Mouse (Mus musculus) MEL (cell line): ENCODE measurements around the gene Prss54. TPM values are rescaled to one million over a fixed set of nuclear protein-coding genes. Genes with fewer than 3 reads are reported as not detected.

Source experiments
- DNase-seq: peaks from one replicate; pipeline ENCODE4 v3.0.0; 2011; ENCODE audit warnings: low read depth, low spot score
- H3K27ac ChIP-seq: 2 replicates; pipeline ENCODE4 v1.5.1; 2012; ENCODE audit warnings: low read depth, mild to moderate bottlenecking, control low read depth, low read length, moderate library complexity; ENCODE audit not compliant: control insufficient read depth
- H3K27me3 ChIP-seq, 2 experiments: fragments of 150-350 bp in 1 of 2; sonication (generic) in 1 of 2; 2 replicates each; pipeline ENCODE4 v1.6.1; 2012; ENCODE audit warnings: low read length in 2 of 2, mild to moderate bottlenecking in 2 of 2, improper control_type of control experiment in 1 of 2, moderate library complexity in 1 of 2; ENCODE audit not compliant: insufficient read depth in 2 of 2, control insufficient read depth in 1 of 2
- H3K36me3 ChIP-seq, 2 experiments: 2 replicates each; pipeline ENCODE4 v1.6.1; 2012 to 2014; ENCODE audit warnings: low read length in 2 of 2, improper control_type of control experiment in 1 of 2, inconsistent platforms in 1 of 2, mild to moderate bottlenecking in 1 of 2; ENCODE audit not compliant: insufficient read depth in 2 of 2, control insufficient read depth in 1 of 2
- H3K4me1 ChIP-seq, 2 experiments: fragments of 150-350 bp in 1 of 2; sonication (generic) in 1 of 2; 2 replicates each; pipeline ENCODE4 v1.6.1; 2012; ENCODE audit warnings: low read length in 2 of 2, improper control_type of control experiment in 1 of 2, mild to moderate bottlenecking in 1 of 2; ENCODE audit not compliant: insufficient read depth in 2 of 2, control insufficient read depth in 1 of 2
- H3K4me3 ChIP-seq, 2 experiments: fragments of 150-350 bp in 1 of 2; sonication (generic) in 1 of 2; 2 replicates each; pipeline ENCODE4 v1.5.1; 2012; ENCODE audit warnings: low read depth in 2 of 2, low read length in 2 of 2, mild to moderate bottlenecking in 2 of 2, moderate library complexity in 2 of 2, control low read depth in 1 of 2, improper control_type of control experiment in 1 of 2; ENCODE audit not compliant: control insufficient read depth in 1 of 2, insufficient read depth in 1 of 2
- H3K79me2 ChIP-seq: 2 replicates; pipeline ENCODE4 v1.6.1; 2012; ENCODE audit warnings: mild to moderate bottlenecking, low read length, moderate library complexity; ENCODE audit not compliant: control insufficient read depth, poor library complexity, insufficient read depth
- H3K9ac ChIP-seq: 2 replicates; pipeline ENCODE4 v1.6.1; 2012; ENCODE audit warnings: low read depth, mild to moderate bottlenecking, control low read depth, low read length, moderate library complexity; ENCODE audit not compliant: control insufficient read depth, poor library complexity, severe bottlenecking
- H3K9me3 ChIP-seq: fragments of 150-350 bp; sonication (generic); replicated peaks from 2 replicates; pipeline ENCODE4 v1.6.1; 2012; ENCODE audit warnings: mild to moderate bottlenecking, low read length, improper control_type of control experiment, moderate library complexity; ENCODE audit not compliant: insufficient read depth
- CHD1 ChIP-seq: IDR thresholded peaks from 2 replicates; pipeline ENCODE4 v1.6.1; 2012; ENCODE audit warnings: low read depth, mild to moderate bottlenecking, inconsistent platforms, low read length, improper control_type of control experiment
- E2F4 ChIP-seq: IDR thresholded peaks from 2 replicates; pipeline ENCODE4 v1.6.1; 2011; ENCODE audit warnings: low read depth, low read length, improper control_type of control experiment, borderline replicate concordance
- ELF1 ChIP-seq: IDR thresholded peaks from 2 replicates; pipeline ENCODE4 v1.6.1; 2014; ENCODE audit warnings: low read depth, mild to moderate bottlenecking, inconsistent platforms, low read length, improper control_type of control experiment, moderate library complexity
- EP300 ChIP-seq, 2 experiments: IDR thresholded peaks; 2 replicates each; pipeline ENCODE4 v1.6.1; 2011; ENCODE audit warnings: improper control_type of control experiment in 2 of 2, low read length in 2 of 2, low read depth in 1 of 2, mild to moderate bottlenecking in 1 of 2
- ETS1 ChIP-seq: IDR thresholded peaks from 2 replicates; pipeline ENCODE4 v1.6.1; 2012; ENCODE audit warnings: low read depth, mild to moderate bottlenecking, inconsistent platforms, low read length, improper control_type of control experiment, moderate library complexity
- GABPA ChIP-seq: IDR thresholded peaks from 2 replicates; pipeline ENCODE4 v1.6.1; 2012; ENCODE audit warnings: low read depth, mild to moderate bottlenecking, inconsistent platforms, low read length, improper control_type of control experiment, moderate library complexity
- GATA1 ChIP-seq: IDR thresholded peaks from 2 replicates; pipeline ENCODE4 v1.6.1; 2011; ENCODE audit warnings: low read depth, low read length, improper control_type of control experiment
- HCFC1 ChIP-seq: IDR thresholded peaks from 2 replicates; pipeline ENCODE4 v1.6.1; 2012; ENCODE audit warnings: low read depth, mild to moderate bottlenecking, inconsistent platforms, low read length, improper control_type of control experiment, moderate library complexity
- KAT2A ChIP-seq: conservative IDR thresholded peaks from 2 replicates; pipeline ENCODE4 v1.6.1; 2012; ENCODE audit warnings: low read depth, low read length, improper control_type of control experiment, inconsistent platforms
- MAFK ChIP-seq: IDR thresholded peaks from 2 replicates; pipeline ENCODE4 v1.6.1; 2011; ENCODE audit warnings: low read depth, mild to moderate bottlenecking, low read length, improper control_type of control experiment, borderline replicate concordance
- MAX ChIP-seq: IDR thresholded peaks from 2 replicates; pipeline ENCODE4 v1.6.1; 2011; ENCODE audit warnings: low read length, improper control_type of control experiment
- MEF2A ChIP-seq: IDR thresholded peaks from 2 replicates; pipeline ENCODE4 v1.6.1; 2014; ENCODE audit warnings: low read depth, mild to moderate bottlenecking, inconsistent platforms, low read length, improper control_type of control experiment; ENCODE audit not compliant: poor library complexity, insufficient replicate concordance, severe bottlenecking; ENCODE audit errors: extremely low read depth
- MXI1 ChIP-seq: IDR thresholded peaks from 2 replicates; pipeline ENCODE4 v1.6.1; 2011; ENCODE audit warnings: mild to moderate bottlenecking, low read depth, low read length, improper control_type of control experiment
- MYB ChIP-seq: IDR thresholded peaks from 2 replicates; pipeline ENCODE4 v1.6.1; 2011; ENCODE audit warnings: mild to moderate bottlenecking, low read depth, low read length, improper control_type of control experiment
- MYC ChIP-seq: IDR thresholded peaks from 2 replicates; pipeline ENCODE4 v1.6.1; 2011; ENCODE audit warnings: low read depth, mild to moderate bottlenecking, low read length, improper control_type of control experiment, moderate library complexity
- POLR2AphosphoS5 ChIP-seq: IDR thresholded peaks from 2 replicates; pipeline ENCODE4 v1.6.1; 2012; ENCODE audit warnings: low read depth, borderline replicate concordance, mild to moderate bottlenecking, inconsistent platforms, low read length, moderate library complexity, mixed read lengths
- RCOR1 ChIP-seq: IDR thresholded peaks from 2 replicates; pipeline ENCODE4 v1.6.1; 2012; ENCODE audit warnings: low read depth, mild to moderate bottlenecking, inconsistent platforms, low read length, improper control_type of control experiment
- SIN3A ChIP-seq: IDR thresholded peaks from 2 replicates; pipeline ENCODE4 v1.6.1; 2012; ENCODE audit warnings: low read length, improper control_type of control experiment, inconsistent platforms
- SMC3 ChIP-seq: IDR thresholded peaks from 2 replicates; pipeline ENCODE4 v1.6.1; 2011; ENCODE audit warnings: low read depth, low read length, improper control_type of control experiment
- TBP ChIP-seq: IDR thresholded peaks from 2 replicates; pipeline ENCODE4 v1.8.0; 2011; ENCODE audit warnings: low read depth, low read length, improper control_type of control experiment
- UBTF ChIP-seq: IDR thresholded peaks from 2 replicates; pipeline ENCODE4 v1.6.1; 2012; ENCODE audit warnings: low read depth, mild to moderate bottlenecking, inconsistent platforms, low read length, improper control_type of control experiment, moderate library complexity, borderline replicate concordance; ENCODE audit not compliant: insufficient read depth
- USF1 ChIP-seq: IDR thresholded peaks from 2 replicates; pipeline ENCODE4 v1.6.1; 2014; ENCODE audit warnings: low read depth, mild to moderate bottlenecking, inconsistent platforms, low read length, improper control_type of control experiment, moderate library complexity
- USF2 ChIP-seq, 2 experiments: IDR thresholded peaks; 2 replicates each; pipeline ENCODE4 v1.6.1; 2011 to 2012; ENCODE audit warnings: improper control_type of control experiment in 2 of 2, low read length in 2 of 2, borderline replicate concordance in 1 of 2, inconsistent platforms in 1 of 2, low read depth in 1 of 2, mild to moderate bottlenecking in 1 of 2; ENCODE audit not compliant: insufficient read depth in 1 of 2
- ZMIZ1 ChIP-seq: IDR thresholded peaks from 2 replicates; pipeline ENCODE4 v1.6.1; 2012; ENCODE audit warnings: low read depth, mild to moderate bottlenecking, inconsistent platforms, low read length, improper control_type of control experiment, moderate library complexity
- polyA plus RNA-seq, 2 experiments: library from polyadenylated mRNA; stranded (reverse) in 1 of 2; unstranded in 1 of 2; fragments of >175 nt in 1 of 2; fragments of >200 nt in 1 of 2; gene quantifications; 2 replicates each; pipeline versions ENCODE4 v1.2.1 to v1.2.4; 2012; ENCODE audit warnings: low replicate concordance in 2 of 2, low read depth in 1 of 2; ENCODE audit not compliant: insufficient read length in 2 of 2, insufficient read depth in 1 of 2, missing spikeins in 1 of 2
- total RNA-seq: library from RNA; depleted of rRNA; stranded (reverse); fragments of 300-350 nt; gene quantifications from 2 replicates; pipeline ENCODE4 v1.2.3, GENCODE M21; 2012

The Prss54 gene
- total and polyA plus RNA-seq, 3 experiments = not detected

DNA sequence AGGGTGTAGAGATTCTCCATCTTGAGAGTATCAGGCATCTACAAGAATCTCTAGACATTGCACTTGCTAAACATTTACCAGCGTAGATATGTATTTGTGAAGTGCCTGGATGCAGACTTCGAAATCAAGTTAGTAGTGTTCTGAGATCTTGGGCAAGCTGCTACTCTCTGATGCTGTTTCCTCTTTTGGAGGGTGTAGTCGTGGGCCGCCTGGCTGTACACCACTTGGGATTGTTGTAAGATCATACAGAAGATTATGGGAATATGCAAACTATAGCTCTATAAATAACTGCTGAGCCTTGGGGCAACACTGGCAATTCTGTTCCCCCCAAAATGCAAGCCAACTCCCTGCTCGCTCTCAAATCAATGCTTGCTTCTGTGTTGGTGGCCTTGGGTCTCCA, 3.0 kb downstream of the Prss54 start:
- no peaks in the 10 kb centered on the region for H3K79me2 ChIP-seq
- H3K9ac ChIP-seq = no peak overlapping the region
- no peaks in the 10 kb centered on the region for H3K36me3 ChIP-seq
- DNase-seq = no peak
- no peaks in the 10 kb centered on the region for H3K9me3 ChIP-seq
- H3K27ac ChIP-seq = no peak overlapping the region
- TF ChIP-seq SMC3 (no peak), POLR2AphosphoS5 (no peak), USF2 (IDR thresholded peaks at IDR 0.05; ENCODE audit: borderline replicate concordance in 1 of 2, insufficient read depth in 1 of 2, low read depth in 1 of 2, low read length in 2 of 2) (no peak), SIN3A (no peak), GATA1 (no peak), E2F4 (no peak), MAFK (no peak), MYB (no peak), KAT2A (no peak), HCFC1 (no peak), UBTF (no peak), USF1 (no peak), MXI1 (no peak), GABPA (no peak), RCOR1 (no peak), CHD1 (no peak), TBP (no peak), MYC (no peak)
- no peaks in the 10 kb centered on the region for H3K4me1 ChIP-seq
- H3K4me3 ChIP-seq = no peak overlapping the region
- H3K27me3 ChIP-seq = peaks cover 0 to 3% of the 10 kb centered on the region in 2 experiments; a peak in 2 of 4 replicates

DNA sequence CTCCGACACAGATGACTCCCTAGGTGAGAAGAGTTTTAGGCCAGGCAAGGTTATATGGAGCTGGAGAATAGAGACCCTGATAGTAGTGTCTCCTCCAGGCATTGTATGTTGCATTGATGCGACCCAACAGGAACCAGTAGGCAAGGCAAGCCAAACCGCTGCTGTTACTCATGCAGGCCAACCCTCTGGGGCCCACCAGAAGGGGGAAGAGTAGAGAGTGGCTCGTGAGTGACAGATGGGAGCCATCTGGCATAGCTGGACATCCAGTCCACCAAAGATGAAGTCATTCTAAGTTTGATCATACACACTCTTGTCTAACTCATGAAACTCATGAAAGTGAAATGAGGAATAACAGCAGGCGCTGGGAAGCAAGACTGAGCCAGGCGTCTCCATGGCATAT, 9.3 kb downstream of the Prss54 start:
- no peaks in the 10 kb centered on the region for H3K79me2 ChIP-seq
- H3K36me3 ChIP-seq = peaks cover 0 to 4% of the 10 kb centered on the region in 2 experiments; a peak in 2 of 4 replicates
- H3K4me1 ChIP-seq = peaks cover 2 to 9% of the 10 kb centered on the region in 2 experiments
- no peaks in the 10 kb centered on the region for H3K9me3 ChIP-seq
- peaks cover 1 to 5% of the 10 kb centered on the region in 2 experiments; a peak in 3 of 4 replicates for H3K27me3 ChIP-seq
- no peak overlapping the region for H3K27ac ChIP-seq
- no peak for DNase-seq
- H3K9ac ChIP-seq = no peak overlapping the region
- no peak overlapping the region for H3K4me3 ChIP-seq
- TF ChIP-seq MAX = no peak
- TF ChIP-seq EP300 (IDR thresholded peaks at IDR 0.05; ENCODE audit: low read depth in 1 of 2, low read length in 2 of 2) = no peak
- no peak for TF ChIP-seq TBP
- TF ChIP-seq ZMIZ1 = no peak
- TF ChIP-seq MEF2A = no peak
- TF ChIP-seq GATA1 = no peak
- no peak for TF ChIP-seq MXI1
- TF ChIP-seq UBTF = no peak
- no peak for TF ChIP-seq KAT2A
- TF ChIP-seq SMC3 = no peak
- TF ChIP-seq E2F4 = no peak
- no peak for TF ChIP-seq ETS1
- TF ChIP-seq MYC = no peak
- no peak for TF ChIP-seq ELF1
